Mouse (Mus musculus) embryonic fibroblast, embryonic 13.5 days (primary cell): ENCODE measurements around the gene Avil. TPM values are rescaled to one million over a fixed set of nuclear protein-coding genes. Genes with fewer than 3 reads are reported as not detected.

Experiments used
- H3K27ac ChIP-seq: 2 replicates; pipeline ENCODE4 v1.5.1; 2012; ENCODE audit warnings: low read length, control low read depth, inconsistent platforms; ENCODE audit not compliant: insufficient read depth
- H3K4me1 ChIP-seq: 2 replicates; pipeline ENCODE4 v1.6.1; 2011; ENCODE audit warnings: low read length; ENCODE audit not compliant: control insufficient read depth, insufficient read depth
- H3K4me3 ChIP-seq: 2 replicates; pipeline ENCODE4 v1.5.1; 2011; ENCODE audit warnings: mild to moderate bottlenecking, control low read depth, low read length; ENCODE audit not compliant: insufficient read depth
- CTCF ChIP-seq: IDR thresholded peaks from 2 replicates; pipeline ENCODE4 v1.5.1; 2011; ENCODE audit warnings: mild to moderate bottlenecking, control low read depth, low read length, moderate library complexity, borderline replicate concordance; ENCODE audit not compliant: insufficient read depth
- POLR2A ChIP-seq: IDR thresholded peaks from 2 replicates; pipeline ENCODE4 v1.6.1; 2011; ENCODE audit warnings: low read depth, mild to moderate bottlenecking, control low read depth, low read length, moderate library complexity
- polyA plus RNA-seq: library from polyadenylated mRNA; stranded (reverse); fragments of >200 nt; gene quantifications from 2 replicates; pipeline ENCODE4 v1.2.4, GENCODE M21; 2011; ENCODE audit warnings: low read depth; ENCODE audit not compliant: missing spikeins, insufficient read length

The Avil gene
- polyA plus RNA-seq, 1 experiment, result 1.5 TPM

DNA sequence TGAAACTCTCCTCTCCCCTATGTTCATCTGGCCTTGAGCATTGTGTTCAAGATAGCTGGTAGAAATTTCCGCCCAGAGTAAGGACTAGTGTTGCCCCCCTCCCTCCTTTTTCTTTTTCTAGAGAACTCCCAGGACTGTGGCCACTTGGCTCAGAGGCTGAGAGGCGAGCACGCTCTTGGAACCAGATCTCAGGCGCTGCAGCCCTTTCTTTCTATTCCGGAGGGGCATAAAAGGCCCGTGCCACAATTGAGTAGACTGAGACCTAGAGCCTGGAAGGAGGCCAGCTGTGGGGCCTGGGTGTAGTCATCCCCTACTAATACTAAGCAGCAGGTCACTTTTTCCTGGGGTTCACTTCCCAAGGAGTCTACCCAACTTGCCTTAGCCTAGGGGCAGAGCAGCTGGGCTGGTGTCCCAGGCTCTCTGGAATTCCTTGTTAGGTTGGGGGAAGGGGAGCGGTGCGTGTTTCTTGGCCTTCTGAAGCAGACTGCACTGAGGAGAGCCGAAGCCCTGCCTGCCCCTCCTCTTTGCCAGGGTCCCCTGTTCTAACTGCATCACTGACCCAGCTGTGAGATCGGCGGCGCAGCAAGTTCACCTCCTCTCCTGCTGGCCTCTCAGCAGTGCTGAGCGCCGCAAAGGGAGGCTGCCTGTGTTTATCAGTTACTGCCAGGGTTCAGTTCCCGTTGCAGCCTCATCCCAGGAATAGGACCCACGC, 20.1 kb upstream of the Avil start:
- peaks cover 23% of the 10 kb centered on the region for H3K4me1 ChIP-seq
- peak overlapping the region; percentile 88 for H3K27ac ChIP-seq
- TF ChIP-seq CTCF, result no peak
- no peak for TF ChIP-seq POLR2A
- H3K4me3 ChIP-seq, result peak overlapping the region; percentile 91

DNA sequence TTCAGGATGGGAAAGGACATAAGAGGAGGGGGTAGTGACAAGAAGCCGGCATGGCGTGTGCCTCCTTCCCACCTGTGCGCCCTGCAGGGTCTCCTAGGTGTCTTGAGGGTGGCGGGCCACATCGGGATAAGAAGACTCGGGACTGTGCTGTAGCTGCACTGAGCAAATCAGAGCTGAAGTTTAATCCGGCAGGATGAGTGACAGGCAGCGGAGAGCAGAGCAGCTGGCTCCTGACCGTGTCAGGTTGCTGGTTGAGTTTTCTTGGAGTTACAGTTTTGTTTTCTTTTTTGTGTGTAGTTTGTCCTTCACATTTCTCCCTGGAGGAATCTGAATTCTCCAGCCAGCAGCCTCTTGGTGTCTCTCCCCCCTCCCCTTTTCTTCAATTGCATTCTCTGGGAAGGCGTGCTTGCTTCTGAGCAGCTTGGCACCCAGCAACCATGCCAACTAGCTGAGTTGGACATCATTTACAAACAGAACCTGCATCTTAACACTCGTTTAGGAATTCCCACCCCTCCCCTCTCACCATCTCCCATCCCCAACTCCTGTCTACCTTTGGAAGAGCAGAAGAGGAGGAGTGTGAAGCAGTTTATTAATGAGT, 19.5 kb upstream of the Avil start:
- Histone ChIP-seq H3K27ac (peak overlapping the region; percentile 88), H3K4me1 (peaks cover 23% of the 10 kb centered on the region), H3K4me3 (peak overlapping the region; percentile 91)
- TF ChIP-seq POLR2A, result no peak

DNA sequence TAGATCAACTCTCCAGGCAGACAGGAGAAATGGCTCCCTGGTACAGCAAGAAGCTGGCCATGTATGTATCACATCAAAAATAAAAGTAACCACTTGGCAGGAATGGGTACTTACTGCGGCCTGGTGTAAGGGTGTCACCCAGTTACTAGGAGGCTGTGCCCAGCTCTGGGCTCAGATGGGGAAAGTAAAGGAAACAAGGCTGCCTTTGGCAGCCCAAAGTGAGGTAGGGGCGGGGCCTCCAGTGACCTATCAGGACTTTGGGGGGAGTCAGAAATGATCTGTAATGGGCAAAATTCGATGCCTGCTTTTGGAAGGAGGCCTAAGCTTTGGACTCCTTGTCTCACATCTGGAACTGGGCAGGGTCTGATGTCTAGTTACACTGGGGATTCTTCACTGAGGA, 18.8 kb upstream of the Avil start:
- Histone ChIP-seq H3K4me3 (peak overlapping the region; percentile 91), H3K4me1 (peaks cover 27% of the 10 kb centered on the region), H3K27ac (peak overlapping the region; percentile 88; the same call in 1 of the 2 replicates)
- TF ChIP-seq POLR2A, result peak; percentile 81
- no peak for TF ChIP-seq CTCF

DNA sequence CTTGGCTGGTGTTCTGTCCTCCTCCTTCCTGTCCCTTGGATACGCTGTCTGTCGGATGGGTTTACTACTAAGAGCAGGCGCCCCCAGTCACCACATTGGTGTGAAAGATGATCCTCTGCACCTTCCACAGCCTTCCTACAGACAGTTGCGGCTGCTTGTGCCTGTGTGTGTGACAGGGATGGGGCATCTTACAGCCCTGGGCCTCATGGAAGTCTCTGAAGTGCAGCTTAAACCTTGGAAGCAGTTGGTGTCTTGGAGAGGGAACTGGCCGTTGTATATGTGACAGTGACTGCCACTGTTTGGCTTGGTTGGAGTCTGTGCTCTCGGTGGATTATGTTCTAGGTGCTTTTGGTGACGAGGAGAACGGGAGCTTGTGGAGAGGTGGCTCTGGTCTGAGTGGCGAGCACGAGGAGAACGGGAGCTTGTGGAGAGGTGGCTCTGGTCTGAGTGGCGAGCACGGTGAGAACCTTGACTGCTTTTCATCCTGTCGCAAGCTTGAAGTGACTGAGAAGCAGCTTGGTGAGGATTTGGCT, 17.2 kb upstream of the Avil start:
- Histone ChIP-seq H3K4me3 (no peak overlapping the region), H3K27ac (no peak overlapping the region), H3K4me1 (peaks cover 29% of the 10 kb centered on the region)
- no peak for TF ChIP-seq POLR2A

DNA sequence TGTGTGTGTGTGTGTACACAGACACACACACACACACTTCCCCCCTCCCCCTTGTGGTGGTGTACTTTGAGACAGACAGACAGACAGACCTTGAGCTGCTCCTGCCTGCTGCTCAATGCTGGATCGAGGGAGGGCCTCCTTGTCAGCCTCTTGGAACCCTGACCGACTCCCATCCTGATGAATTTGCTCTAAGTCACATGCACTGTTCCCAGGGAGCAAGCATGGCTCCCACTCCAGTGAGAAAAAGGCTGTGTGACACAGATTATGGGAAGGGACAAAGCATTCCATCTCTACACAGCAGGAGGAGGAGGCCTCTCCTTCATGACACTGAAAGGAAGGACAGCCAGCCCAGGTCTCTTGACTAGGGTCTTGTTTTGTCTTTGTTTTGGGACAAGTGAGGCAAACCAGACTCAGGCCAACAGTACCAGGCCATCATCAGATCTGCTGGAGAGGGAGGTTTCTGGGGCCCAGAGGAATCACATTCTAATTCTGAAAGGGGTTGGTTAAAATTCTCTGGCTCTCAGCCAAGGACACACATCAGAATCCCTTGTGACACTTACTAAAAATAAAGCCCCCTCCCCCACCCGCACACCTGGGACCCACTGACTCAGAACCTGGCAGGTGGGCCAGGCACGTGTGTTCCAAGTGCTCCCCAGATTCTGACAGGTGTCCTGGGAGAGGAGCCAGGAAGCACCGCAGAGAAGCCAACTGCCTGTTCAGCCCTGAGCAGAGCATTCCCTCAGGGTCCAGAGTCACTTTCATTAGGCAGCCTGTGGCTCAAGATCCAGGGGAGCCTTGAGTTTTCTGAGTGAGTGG, 16.1 kb upstream of the Avil start:
- Histone ChIP-seq H3K4me1 (peaks cover 29% of the 10 kb centered on the region), H3K4me3 (no peak overlapping the region), H3K27ac (peak overlapping the region; percentile 44)
- TF ChIP-seq CTCF (no peak), POLR2A (0 out of 2 replicates have a peak, but pooled peaks have one; percentile 17)

DNA sequence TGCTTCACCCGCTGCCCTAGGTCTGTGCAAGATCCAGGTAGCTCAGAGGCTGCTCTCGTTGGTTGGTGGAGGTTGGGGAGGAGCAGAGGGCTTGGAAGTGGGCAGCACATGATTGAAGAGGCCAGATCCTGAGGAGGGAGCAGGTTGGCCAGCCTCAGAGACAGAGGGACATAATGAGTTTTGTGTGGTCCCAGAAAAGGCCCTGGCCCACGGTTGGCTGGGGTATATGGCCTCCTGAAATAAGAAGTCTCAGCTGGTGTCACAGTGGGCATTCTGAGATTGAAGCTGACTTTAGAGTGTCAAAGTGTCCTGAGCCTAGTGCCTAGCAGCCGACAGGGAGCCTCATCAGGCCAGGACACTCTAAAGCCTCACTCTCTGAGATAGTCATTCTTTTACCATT, 15.4 kb upstream of the Avil start:
- Histone ChIP-seq H3K27ac (no peak overlapping the region), H3K4me1 (peaks cover 29% of the 10 kb centered on the region), H3K4me3 (no peak overlapping the region)
- TF ChIP-seq CTCF, result no peak
- TF ChIP-seq POLR2A, result no peak

DNA sequence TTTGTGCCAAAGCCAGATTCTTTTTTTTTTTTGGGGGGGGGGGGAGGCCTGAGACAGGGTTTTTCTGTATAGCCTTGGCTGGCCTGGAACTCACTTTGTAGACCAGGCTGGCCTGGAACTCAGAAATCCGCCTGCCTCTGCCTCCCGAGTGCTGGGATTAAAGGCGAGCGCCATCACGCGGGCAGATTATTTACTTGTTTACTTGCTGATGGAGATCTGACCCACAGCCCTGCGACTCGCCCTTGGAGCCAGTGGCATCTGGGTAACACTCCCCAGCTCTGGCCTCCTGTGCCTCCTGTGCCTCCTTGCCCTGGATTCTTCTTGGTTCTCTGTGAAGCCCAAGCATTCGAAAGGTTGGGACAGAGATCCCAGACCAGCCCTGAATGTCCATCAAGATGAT, 14.9 kb upstream of the Avil start:
- TF ChIP-seq POLR2A (no peak), CTCF (no peak)
- Histone ChIP-seq H3K4me3 (no peak overlapping the region), H3K4me1 (peaks cover 29% of the 10 kb centered on the region), H3K27ac (no peak overlapping the region)

DNA sequence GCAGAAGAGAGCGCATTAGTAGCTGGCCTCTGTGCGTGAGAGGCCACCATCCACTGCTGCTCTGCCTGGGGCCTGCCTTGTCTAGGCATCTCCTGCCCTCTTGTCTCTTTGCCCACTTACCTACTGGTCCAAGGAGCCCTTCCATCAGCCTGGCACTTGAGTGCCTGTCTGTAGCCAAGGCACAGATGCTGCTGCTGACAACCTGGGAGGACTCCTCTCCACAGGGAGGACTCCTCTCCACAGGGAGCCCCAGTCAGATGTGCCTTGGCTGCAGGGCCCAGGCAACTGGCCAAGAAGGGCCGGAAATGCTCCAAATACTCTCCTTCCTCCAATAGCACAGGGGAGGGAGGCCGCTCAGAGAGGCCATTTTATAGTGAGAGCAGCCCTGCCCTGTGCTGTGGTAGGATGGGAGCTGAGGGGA, 14.0 kb upstream of the Avil start:
- Histone ChIP-seq H3K27ac (peak overlapping the region; percentile 52), H3K4me3 (no peak overlapping the region)

DNA sequence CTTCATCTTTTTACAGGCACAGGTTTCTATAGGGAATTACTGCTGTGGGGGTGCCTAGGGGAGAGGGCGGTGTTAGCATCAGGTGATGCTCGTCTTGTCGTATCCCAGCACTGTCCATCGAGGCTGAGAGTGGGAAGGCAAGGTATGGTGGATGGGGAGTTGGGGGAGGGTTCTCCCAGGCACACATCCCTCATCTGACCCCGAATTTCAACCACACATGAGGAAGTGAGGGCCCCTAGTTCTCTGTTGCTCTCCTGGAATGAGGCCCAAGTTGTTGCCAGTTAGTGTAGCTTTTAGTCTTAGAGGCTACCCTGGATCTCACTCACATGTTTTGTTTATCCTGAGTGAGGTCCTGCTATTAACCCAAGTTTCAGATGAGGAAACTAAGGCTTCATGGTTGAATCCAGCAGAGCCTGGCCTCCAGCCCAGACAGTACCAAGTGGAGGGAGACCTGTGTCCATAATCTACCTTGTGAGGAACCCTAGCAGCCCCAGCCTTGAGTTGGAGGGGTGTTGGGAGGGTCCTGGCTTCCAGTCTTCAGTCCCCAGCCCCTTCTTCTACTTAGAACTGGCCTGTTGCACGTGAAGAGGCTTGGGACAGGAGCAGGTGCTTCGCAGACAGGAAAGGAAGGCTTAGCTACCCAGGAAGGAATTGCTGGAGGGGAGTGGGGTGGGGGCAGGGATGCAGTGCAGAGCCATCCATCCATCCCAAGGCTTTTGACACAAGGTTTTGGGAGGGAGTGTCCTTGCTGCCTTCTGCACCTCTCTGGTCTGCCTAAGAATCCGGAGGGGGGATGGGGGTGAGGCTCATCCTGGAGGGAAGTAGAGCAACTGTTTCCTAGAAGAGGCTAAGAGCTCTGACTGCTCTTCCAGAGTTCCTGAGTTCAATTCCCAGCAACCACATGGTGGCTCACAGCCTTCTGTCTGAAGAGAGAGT, 13.1 kb upstream of the Avil start:
- Histone ChIP-seq H3K4me1 (peaks cover 24% of the 10 kb centered on the region), H3K27ac (peak overlapping the region; percentile 36; the same call in 1 of the 2 replicates), H3K4me3 (no peak overlapping the region)
- no peak for TF ChIP-seq POLR2A
- TF ChIP-seq CTCF, result no peak

More for the DNA sequence above, 14.0 kb upstream of the Avil start:
- H3K4me1 ChIP-seq, result peaks cover 29% of the 10 kb centered on the region
- TF ChIP-seq POLR2A (no peak), CTCF (no peak)
